Mouse (Mus musculus): ENCODE data around the gene Gm7903. TPM values are rescaled to one million over a fixed set of nuclear protein-coding genes. Genes with fewer than 3 reads are reported as not detected.

Gm7903 gene
- polyA plus RNA-seq, 1 experiment from 2014 or later: not detected

Other genes with a start within 250 kb of the Gm7903 start
- 0.64 and 1.0 TPM in 2 replicates for gene Tceal6, start 223.1 kb upstream of the Gm7903 start, polyA plus RNA-seq (2015; fragmentation: Nextera tagmentation; extraction: Ambion mirVana)
- gene Pramel3, start 131.5 kb upstream of the Gm7903 start, polyA plus RNA-seq (2015; fragmentation: Nextera tagmentation; extraction: Ambion mirVana): not detected in 2 replicates
- not detected in 2 replicates for gene Gm5128, start 60.6 kb upstream of the Gm7903 start, polyA plus RNA-seq (2015; fragmentation: Nextera tagmentation; extraction: Ambion mirVana)
- gene AV320801, start 60.8 kb downstream of the Gm7903 start, polyA plus RNA-seq (2015; fragmentation: Nextera tagmentation; extraction: Ambion mirVana): not detected in 2 replicates
- 0.80 and 0.90 TPM in 2 replicates for gene Nxf7, start 164.9 kb downstream of the Gm7903 start, polyA plus RNA-seq (2015; fragmentation: Nextera tagmentation; extraction: Ambion mirVana)
- not detected in 2 replicates for gene Prame, start 193.9 kb downstream of the Gm7903 start, polyA plus RNA-seq (2015; fragmentation: Nextera tagmentation; extraction: Ambion mirVana)